Mouse (Mus musculus): ENCODE measurements around the gene Avpr1a. TPM values are rescaled to one million over a fixed set of nuclear protein-coding genes. Genes with fewer than 3 reads are reported as not detected.

Avpr1a gene
- polyA plus RNA-seq, 1 experiment from 2014 or later, result 0.18 TPM

DNA sequence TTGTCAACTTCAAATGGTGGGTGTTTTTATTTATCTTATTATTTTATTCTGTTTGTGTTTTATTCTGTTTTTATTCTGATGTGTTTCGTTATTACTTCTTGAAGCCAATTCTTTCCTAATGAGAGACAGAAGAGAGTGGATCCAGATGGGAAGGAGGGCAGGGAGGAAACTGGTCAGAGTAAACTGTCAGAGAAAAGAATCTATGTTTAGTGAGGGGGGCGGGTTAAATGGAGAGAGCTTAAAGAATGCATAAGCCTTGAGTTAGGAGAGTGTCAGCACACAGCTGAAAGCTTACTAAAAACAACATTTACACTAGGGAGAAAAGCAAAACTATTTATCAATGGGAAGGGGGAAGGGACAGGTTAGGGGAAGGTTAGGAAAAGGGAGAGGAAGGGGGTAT lies 50.3 kb downstream of the Avpr1a start:
- Histone ChIP-seq H3K4me3 (no peak overlapping the region), H3K27me3 (ENCODE audit: insufficient read depth, poor library complexity, severe bottlenecking) (no peaks in the 10 kb centered on the region), H3K27ac (no peak overlapping the region), H3K9me3 (no peaks in the 10 kb centered on the region), H3K4me1 (replicated peaks) (peaks cover 14% of the 10 kb centered on the region), H3K36me3 (no peaks in the 10 kb centered on the region)
- WGBS, result 52% methylated on average over 2 of the region's 2 CpGs
- no peak for DNase-seq (ENCODE audit: low spot score)

DNA sequence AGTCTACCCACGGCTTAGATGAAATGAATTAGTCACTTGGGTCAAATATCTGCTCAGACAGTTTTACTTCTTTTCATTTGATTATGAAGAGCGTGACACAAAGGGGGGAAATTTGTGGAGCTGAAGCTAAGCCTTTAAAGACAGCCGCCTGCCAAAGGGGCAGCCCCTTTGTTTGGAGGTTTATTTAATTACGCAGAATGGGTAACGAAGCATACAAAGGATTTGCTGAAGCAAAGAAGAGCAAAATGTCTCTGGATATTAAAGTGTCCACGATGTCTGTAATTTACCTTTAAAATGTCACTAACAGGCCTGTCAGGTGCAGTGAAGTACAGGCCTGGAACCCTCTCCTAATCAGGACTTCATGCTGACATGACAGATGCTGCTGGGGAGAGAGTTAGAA lies 51.0 kb downstream of the Avpr1a start:
- H3K27me3 ChIP-seq (ENCODE audit: insufficient read depth, poor library complexity, severe bottlenecking), result no peaks in the 10 kb centered on the region
- no peak overlapping the region for H3K4me3 ChIP-seq
- no peak overlapping the region for H3K27ac ChIP-seq
- WGBS, result 49% methylated on average over 6 of the region's 6 CpGs
- peaks cover 14% of the 10 kb centered on the region for H3K4me1 ChIP-seq (replicated peaks)
- no peaks in the 10 kb centered on the region for H3K9me3 ChIP-seq
- no peak for DNase-seq (ENCODE audit: low spot score)
- no peaks in the 10 kb centered on the region for H3K36me3 ChIP-seq

Other genes starting within 250 kb of the Avpr1a start
- 3.7 and 5.8 TPM in 2 replicates for gene Ppm1h, start 230.3 kb downstream of the Avpr1a start, polyA plus RNA-seq (2016; fragmentation: Nextera tagmentation; extraction: Ambion mirVana)